ENCODE assay signal across 18 mouse cellular contexts in genomic region chr1:57076696-57077095, GRCm38 (mm10).
"Had no signal": no experiment of that assay in that cellular context is flagged by ENCODE, and none has a peak within 500 bp of the region (broad histone marks: within the 10 kb centered on the region; RNA-seq: fewer than 3 reads in every experiment).

No protein-coding gene starts in this region.

- H3K4me3 ChIP-seq: limb, embryonic 15.5 days; midbrain, embryonic 12.5 days; midbrain, embryonic 15.5 days; neural tube, embryonic 12.5 days; neural tube, embryonic 15.5 days had no signal

- DNase-seq: kidney, adult 9 months; kidney, postnatal 14 days; kidney, postnatal 4 days; left cerebral cortex, postnatal 4 days; liver, postnatal 0 days; lung, embryonic 14.5 days; right cerebral cortex, postnatal 4 days; thymus, postnatal 25 days had no signal

- H3K4me1 ChIP-seq: midbrain, embryonic 12.5 days; midbrain, embryonic 15.5 days; neural tube, embryonic 12.5 days had no signal

- H3K9ac ChIP-seq: limb, embryonic 15.5 days; liver, embryonic 14.5 days; liver, postnatal 0 days; lung, embryonic 14.5 days; midbrain, embryonic 12.5 days; midbrain, embryonic 15.5 days; neural tube, embryonic 12.5 days; neural tube, embryonic 15.5 days had no signal

- H3K9me3 ChIP-seq: limb, embryonic 15.5 days; midbrain, embryonic 12.5 days; midbrain, embryonic 15.5 days; neural tube, embryonic 12.5 days; neural tube, embryonic 15.5 days had no signal

- ATAC-seq: liver, postnatal 0 days; lung, postnatal 0 days; midbrain, embryonic 15.5 days had no signal

- H3K36me3 ChIP-seq: limb, embryonic 15.5 days; midbrain, embryonic 12.5 days; midbrain, embryonic 15.5 days; neural tube, embryonic 12.5 days; neural tube, embryonic 15.5 days had no signal

- H3K4me2 ChIP-seq: limb, embryonic 15.5 days; liver, embryonic 11.5 days; lung, embryonic 14.5 days; midbrain, embryonic 12.5 days; midbrain, embryonic 15.5 days; neural tube, embryonic 12.5 days; neural tube, embryonic 15.5 days had no signal

- H3K27me3 ChIP-seq: limb, embryonic 15.5 days; neural tube, embryonic 12.5 days; neural tube, embryonic 15.5 days had no signal

- H3K27ac ChIP-seq: limb, embryonic 15.5 days; liver, embryonic 14.5 days; macrophage; midbrain, embryonic 12.5 days; midbrain, embryonic 15.5 days; neural tube, embryonic 12.5 days; neural tube, embryonic 15.5 days; stomach, postnatal 0 days had no signal
